Mouse (Mus musculus) gastrocnemius, adult 2 months (tissue): ENCODE measurements around the gene Dbh. TPM values are rescaled to one million over a fixed set of nuclear protein-coding genes. Genes with fewer than 3 reads are reported as not detected.

ENCODE experiments used
- DNase-seq: peaks from one replicate; pipeline ENCODE4 v3.0.0; 2022
- H3K27ac ChIP-seq: fragments of 200-600 bp; 2 replicates; pipeline ENCODE4 v1.8.1; 2022; ENCODE audit warnings: mild to moderate bottlenecking
- H3K4me3 ChIP-seq: fragments of 200-600 bp; 2 replicates; pipeline ENCODE4 v1.8.1; 2022; ENCODE audit warnings: mild to moderate bottlenecking, moderate library complexity
- CTCF ChIP-seq: fragments of 200-600 bp; IDR thresholded peaks from 2 replicates; pipeline ENCODE4 v1.8.1; 2022; ENCODE audit warnings: antibody characterized with exemption, mild to moderate bottlenecking, moderate library complexity
- intact Hi-C: fragments of 180-260 bp; cut with DNase I; formaldehyde crosslinking; loops from one replicate; pipeline ENCODE4 v1.15.1; 2025
- total RNA-seq, 2 experiments: library from RNA; stranded (reverse); gene quantifications; 2 replicates each; pipeline ENCODE4 v1.2.3; 2021

Dbh gene
- total RNA-seq, 2 experiments from 2014 or later = not detected

DNA sequence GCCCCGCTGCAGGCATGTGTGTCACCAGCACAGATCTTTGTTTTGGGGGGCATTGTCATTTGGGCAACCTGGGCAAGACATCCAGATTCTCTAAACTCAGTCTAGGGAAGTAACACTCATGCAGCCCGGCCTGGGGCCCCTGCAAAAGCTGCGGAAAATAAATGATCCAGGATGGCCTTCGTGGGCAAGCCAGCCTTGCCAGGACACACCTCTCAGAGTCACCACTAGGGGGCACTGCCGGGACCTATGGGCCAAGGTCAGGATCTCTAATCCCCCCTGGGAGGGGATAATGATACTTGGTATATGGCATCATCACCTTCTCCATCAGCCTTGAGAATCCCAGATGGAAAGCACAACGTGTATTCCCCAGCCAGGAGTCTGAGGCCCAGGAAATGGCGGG lies 45.2 kb downstream of the Dbh start:
- intact Hi-C loops = no loop called here
- no peak overlapping the region for H3K27ac ChIP-seq
- TF ChIP-seq CTCF = peak; percentile 73
- DNase-seq = peak; percentile 63
- H3K4me3 ChIP-seq = no peak overlapping the region

DNA sequence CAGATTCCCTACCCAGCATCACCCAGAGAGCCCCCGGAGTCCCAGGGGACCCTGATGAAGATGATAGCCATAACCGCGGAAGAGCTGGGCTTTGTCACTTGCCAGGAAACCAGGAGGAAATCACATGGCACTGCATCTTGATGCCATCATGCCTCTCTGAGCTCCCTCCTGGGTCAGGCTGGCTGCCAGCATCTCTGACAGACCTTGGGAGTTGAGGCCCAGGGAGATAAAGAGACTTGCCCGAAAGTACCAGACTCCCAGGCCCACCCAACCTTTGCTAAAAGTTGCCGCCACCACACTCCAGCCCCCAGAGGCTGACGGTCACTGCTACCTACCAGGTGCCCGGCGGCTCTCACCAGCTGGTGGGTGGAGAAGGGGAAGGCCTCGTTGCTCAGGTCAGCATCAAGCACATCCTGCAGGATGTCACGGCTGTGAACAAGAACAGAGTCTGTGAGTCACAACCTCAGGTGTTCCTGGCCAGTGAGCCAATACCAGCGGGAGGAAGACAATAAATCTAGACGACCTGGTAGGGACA lies 45.7 kb downstream of the Dbh start:
- no peak for DNase-seq
- TF ChIP-seq CTCF = no peak
- Histone ChIP-seq H3K27ac (no peak overlapping the region), H3K4me3 (no peak overlapping the region)
- intact Hi-C loops = no loop called here

DNA sequence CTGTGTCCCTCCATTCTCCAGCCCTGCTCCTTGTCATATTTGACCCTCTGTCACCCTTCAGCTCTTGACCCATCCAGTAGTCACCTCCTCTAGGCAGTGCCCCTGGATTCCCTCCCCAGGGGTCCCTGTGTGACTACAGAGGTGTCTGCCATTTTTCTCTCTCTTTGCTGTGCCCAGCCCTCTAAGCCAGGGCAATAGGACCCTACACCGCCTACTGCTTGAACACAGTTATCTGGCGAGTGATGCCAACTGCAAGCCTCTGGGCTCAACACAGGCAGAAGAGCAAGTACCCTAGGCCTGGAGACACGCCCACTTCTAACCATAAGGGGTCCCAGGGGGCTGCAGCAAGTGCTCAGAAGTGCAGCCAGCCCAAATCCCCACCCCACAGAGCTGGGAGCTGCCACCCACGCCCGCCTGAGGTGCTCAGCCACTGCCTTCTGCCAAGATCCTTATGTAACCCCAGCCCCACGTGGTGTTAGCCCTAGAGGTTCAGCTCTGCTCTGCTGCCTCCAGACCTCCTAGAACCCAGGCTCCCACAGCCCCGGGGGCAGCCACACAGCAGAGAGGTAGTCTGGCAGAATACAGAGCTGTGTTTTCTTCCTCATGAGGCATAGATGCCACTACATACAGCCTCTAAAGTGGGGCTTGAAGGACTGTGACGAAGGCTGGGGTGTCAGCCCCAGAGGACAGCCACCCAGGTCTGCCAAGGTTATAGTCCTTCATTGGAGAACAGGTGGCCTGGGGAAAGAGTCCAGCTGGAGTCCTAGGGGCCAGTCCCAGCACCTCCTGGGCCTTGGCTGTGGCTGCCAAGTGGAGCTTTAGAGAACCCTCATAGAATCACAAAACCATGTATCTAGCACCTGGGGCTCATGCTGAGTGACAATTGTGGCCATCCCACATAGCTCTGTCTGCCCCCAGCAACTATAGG lies 47.2 kb downstream of the Dbh start:
- Histone ChIP-seq H3K4me3 (no peak overlapping the region), H3K27ac (peak overlapping the region; percentile 82)
- DNase-seq = peak; percentile 78
- intact Hi-C loops = no loop called here
- no peak; the same call in 1 of the 2 replicates for TF ChIP-seq CTCF

DNA sequence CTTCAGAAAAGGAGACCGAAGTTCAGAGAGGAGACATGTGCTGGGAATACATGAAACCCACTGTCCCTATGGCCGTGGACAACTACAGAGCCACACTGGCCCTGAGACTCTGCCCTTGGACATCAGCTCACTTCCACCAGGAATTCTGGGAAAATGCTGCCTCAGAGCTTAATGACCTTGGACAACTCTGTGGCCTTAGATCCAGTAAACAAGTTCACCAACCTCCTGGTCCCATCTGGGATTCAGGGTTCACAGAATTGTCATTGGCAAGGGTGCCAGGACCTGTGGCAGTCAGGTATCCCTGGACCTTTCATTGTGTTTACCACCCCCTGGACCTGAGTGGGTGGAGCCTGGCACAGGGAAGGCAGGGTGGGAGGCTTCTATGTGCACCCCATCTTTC lies 50.5 kb downstream of the Dbh start:
- intact Hi-C loops = no loop called here
- TF ChIP-seq CTCF = no peak
- H3K27ac ChIP-seq = no peak overlapping the region
- H3K4me3 ChIP-seq = no peak overlapping the region
- DNase-seq = no peak

DNA sequence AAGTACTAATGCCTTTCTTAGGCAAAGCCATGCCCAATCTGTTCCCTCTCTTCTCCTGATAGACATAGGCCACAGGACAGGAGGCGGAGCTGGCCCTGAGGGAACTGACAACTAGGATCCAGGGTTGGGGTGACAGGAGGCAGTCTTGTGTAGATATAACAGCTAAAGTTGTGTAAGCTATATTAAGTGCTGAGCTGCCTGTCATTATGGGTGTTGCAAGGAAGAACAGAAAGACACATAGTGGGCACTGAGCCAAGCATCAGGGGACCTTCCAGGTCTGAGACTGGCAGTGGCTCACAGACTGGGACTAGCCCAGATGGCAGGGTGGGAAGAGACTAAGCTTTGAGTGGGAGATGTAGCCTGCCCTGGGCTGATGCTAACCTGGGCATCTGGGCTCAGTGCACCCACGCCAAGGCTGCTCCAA lies 53.1 kb downstream of the Dbh start:
- TF ChIP-seq CTCF = no peak
- Histone ChIP-seq H3K4me3 (no peak overlapping the region), H3K27ac (no peak overlapping the region)
- intact Hi-C loops = no loop called here
- DNase-seq = no peak

DNA sequence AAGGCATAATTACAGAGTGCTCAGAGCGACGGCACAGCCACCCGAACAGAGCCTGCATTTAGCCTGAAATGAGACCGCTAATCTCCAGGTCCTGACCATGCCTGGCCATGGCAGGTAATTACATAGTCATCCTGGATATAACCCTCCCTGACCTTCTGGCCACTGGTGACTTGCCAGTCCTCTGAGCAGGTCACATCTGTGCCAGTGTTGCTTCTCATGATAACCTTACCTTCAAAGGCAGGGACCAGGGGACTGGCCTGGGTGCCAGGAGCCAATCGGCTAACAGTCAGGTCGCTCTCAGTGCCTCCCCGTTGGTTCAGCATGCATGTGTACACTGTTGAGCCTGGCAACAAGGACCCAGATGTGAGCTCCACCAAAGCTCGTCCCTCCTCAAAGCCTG lies 53.5 kb downstream of the Dbh start:
- no peak overlapping the region for H3K27ac ChIP-seq
- H3K4me3 ChIP-seq = no peak overlapping the region
- DNase-seq = no peak
- intact Hi-C loops = no loop called here
- TF ChIP-seq CTCF = no peak

DNA sequence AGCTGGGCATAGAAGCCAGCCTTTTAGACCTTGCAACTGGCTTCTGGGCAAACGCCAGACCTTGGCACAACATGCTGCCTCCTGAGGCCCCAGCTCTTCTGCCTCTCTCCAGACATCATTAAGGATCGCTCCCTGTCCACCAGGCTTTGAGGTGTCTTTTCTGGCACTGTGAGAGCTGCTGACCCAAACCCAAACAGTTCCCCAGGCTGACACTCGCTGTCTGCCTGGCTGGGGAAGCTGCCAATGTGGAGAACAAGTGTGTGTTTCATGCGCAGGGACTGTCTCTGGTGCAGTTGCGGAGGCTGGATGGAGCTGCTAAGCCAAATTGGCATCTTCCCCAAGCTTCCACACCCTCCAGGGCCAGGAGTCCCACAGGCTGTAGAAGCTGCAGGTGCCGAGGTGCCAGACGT lies 58.0 kb downstream of the Dbh start:
- intact Hi-C loops = no loop called here
- Histone ChIP-seq H3K4me3 (no peak overlapping the region), H3K27ac (no peak overlapping the region)
- DNase-seq = peak; percentile 55
- no peak for TF ChIP-seq CTCF

DNA sequence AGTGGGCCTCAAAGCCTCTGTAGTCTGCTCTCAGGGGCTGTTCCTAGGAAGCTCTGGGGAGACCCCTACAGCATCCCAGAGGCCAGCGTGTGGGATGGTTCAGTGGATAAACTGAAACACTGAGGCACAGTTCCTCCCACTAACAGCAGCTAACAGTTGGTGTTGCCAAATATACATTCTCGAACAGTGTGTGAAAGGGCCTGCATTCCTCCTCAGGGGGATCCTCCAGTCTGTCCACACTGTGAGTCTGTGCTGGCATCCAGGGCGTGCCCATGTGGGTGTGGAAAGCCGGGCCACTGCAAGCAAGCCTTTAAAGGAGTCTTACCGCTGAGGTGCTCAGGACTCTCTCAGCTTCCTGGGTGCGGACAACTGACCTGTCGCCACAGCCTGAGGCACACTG lies 61.5 kb downstream of the Dbh start:
- H3K4me3 ChIP-seq = no peak overlapping the region
- H3K27ac ChIP-seq = no peak overlapping the region
- TF ChIP-seq CTCF = no peak
- no peak for DNase-seq
- intact Hi-C loops = no loop called here

DNA sequence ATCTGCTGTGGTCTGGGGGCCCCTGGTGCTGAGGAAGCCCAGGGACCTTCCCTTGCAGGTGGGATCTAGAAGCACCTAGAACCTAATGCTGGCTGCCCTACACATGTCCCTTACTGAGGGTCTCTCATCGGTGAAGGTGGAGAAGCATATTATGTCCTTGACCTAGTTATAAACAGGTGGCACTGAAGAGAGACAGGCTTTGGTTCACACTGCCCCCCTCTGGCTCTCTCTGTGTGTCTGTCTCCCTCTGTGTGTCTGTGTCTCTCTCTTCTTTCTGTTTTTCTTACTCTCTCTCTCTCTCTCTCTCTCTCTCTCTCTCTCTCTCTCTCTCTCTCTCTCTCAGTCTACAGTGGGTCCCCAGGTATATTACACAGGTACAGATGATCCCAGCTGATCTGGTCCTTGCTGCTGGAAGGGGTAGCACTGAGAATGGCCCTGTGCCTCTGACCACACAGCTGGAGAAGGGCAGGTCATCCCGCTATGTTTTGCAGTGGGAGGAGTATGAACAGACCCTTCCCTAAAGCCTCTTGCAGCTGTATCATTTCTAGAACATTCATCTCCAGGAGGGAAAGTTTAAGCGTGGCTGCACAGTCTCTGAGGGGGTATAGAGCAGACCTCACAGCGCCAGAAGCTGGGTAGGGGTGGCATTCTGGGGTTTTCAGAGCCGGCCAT lies 63.9 kb downstream of the Dbh start:
- TF ChIP-seq CTCF = peak; percentile 26
- intact Hi-C loops = no loop called here
- DNase-seq = no peak
- Histone ChIP-seq H3K27ac (no peak overlapping the region), H3K4me3 (no peak overlapping the region)

DNA sequence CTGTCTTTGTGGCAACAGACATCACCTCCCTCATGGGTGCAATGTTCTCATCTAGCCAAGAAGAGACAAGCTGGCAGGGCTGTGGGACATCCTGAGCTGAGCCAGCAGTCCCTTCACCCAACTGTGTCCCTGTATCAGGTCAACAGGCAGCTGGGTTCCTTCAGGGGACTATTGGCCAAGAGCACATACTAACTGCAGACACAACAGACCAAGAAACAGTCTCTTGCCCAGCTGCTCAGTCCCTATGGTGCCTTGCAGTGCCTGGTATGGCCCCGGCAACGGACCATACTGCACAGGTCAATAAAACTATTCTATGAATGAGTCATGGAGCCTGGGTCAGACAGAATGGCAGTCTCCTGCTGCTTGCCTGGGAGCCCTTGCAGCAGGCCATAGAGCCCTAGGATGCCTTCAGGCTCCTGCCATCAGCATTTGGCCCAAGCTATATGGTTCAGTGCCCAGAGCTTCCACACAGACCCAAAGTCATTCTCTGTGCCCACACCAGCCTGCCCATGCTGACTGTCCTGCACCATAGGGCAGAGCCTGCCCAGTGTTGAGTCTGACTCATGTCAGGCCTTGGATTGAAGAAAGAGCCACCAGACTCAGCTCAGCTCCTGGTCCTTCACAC lies 64.6 kb downstream of the Dbh start:
- H3K4me3 ChIP-seq = no peak overlapping the region
- no peak for TF ChIP-seq CTCF
- no peak overlapping the region for H3K27ac ChIP-seq
- intact Hi-C loops = no loop called here
- DNase-seq = no peak

DNA sequence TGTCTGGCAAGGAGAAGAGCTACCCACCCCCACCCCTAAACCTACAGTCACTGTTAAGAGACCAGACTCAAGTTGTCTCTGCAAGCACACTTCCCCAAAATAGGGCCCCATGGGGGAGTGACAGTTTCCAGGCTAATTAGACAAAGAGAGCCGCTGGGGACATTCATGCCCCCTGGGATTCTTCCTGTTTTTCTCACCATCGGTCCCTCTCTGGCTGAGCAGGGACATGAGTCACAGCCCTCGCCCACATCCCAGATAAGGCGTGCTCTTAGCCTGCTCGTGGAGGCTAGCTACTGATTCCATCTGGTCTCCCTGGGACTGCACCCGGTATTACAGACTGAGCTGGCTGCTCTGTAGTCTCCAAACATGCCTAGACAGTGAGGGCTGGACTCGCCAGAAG lies 67.3 kb downstream of the Dbh start:
- no peak for DNase-seq
- intact Hi-C loops = no loop called here
- H3K27ac ChIP-seq = no peak overlapping the region
- TF ChIP-seq CTCF = no peak
- H3K4me3 ChIP-seq = no peak overlapping the region

Other genes with a start within 250 kb of the Dbh start
- 10 to 100 TPM; 12.4 to 16.1 TPM for gene Surf2, start 248.9 kb upstream of the Dbh start, total RNA-seq
- 10 to 100 TPM; 41.1 to 41.6 TPM for gene Surf1, start 248.7 kb upstream of the Dbh start, total RNA-seq
- 10 to 100 TPM; 69.0 to 75.6 TPM for gene Surf4, start 231.3 kb upstream of the Dbh start, total RNA-seq
- gene Stkld1, start 231.2 kb upstream of the Dbh start, total RNA-seq = not detected
- 10 to 100 TPM; 16.0 to 19.1 TPM for gene Rexo4, start 200.8 kb upstream of the Dbh start, total RNA-seq
- gene Adamts13, start 191.8 kb upstream of the Dbh start, total RNA-seq = not detected
- gene Cacfd1, start 155.3 kb upstream of the Dbh start, total RNA-seq = 10 to 100 TPM; 34.9 to 36.2 TPM
- not detected for gene Slc2a6, start 137.2 kb upstream of the Dbh start, total RNA-seq
- under 1 TPM in 1 of 2 experiments, not detected in 1; 0.36 TPM for gene Mymk, start 93.1 kb upstream of the Dbh start, total RNA-seq
- 1 to 10 TPM; 2.9 to 9.8 TPM for gene Adamtsl2, start 85.9 kb upstream of the Dbh start, total RNA-seq
- gene Fam163b, start 22.7 kb upstream of the Dbh start, total RNA-seq = not detected
- 1 to 10 TPM in 1 of 2 experiments, under 1 TPM in 1; 0.84 to 1.2 TPM for gene Sardh, start 83.1 kb downstream of the Dbh start, total RNA-seq